Mouse (Mus musculus) thymus, adult 2 months (tissue): ENCODE measurements around the gene Ttc37.

Experiments used
- CTCF ChIP-seq: fragments of 200-500 bp; IDR thresholded peaks from 2 replicates; pipeline ENCODE4 v1.5.1; 2012; ENCODE audit warnings: mild to moderate bottlenecking, control low read depth, low read length, moderate library complexity, borderline replicate concordance; ENCODE audit not compliant: control insufficient read depth, poor library complexity, insufficient read depth; ENCODE audit errors: extremely low read depth
- POLR2A ChIP-seq: fragments of 200-500 bp; IDR thresholded peaks from 2 replicates; pipeline ENCODE4 v1.6.1; 2012; ENCODE audit warnings: mild to moderate bottlenecking, low read length, control low read depth, moderate library complexity; ENCODE audit not compliant: control insufficient read depth, poor library complexity, insufficient read depth; ENCODE audit errors: extremely low read depth

GRCm38 (mm10) chr13:76199943-76200342 is 101.4 kb downstream of the Ttc37 start:
- no peak for TF ChIP-seq CTCF
- TF ChIP-seq POLR2A = no peak
